Mouse (Mus musculus) lung, postnatal 0 days (tissue): ENCODE measurements around the gene Serinc5.

Experiments
- CTCF ChIP-seq: IDR thresholded peaks from 2 replicates; pipeline ENCODE4 v1.5.1; 2016; ENCODE audit warnings: antibody characterized with exemption, mild to moderate bottlenecking
- EP300 ChIP-seq: IDR thresholded peaks from 2 replicates; pipeline ENCODE4 v1.6.1; 2016; ENCODE audit warnings: antibody characterized with exemption, mild to moderate bottlenecking, control low read depth

DNA sequence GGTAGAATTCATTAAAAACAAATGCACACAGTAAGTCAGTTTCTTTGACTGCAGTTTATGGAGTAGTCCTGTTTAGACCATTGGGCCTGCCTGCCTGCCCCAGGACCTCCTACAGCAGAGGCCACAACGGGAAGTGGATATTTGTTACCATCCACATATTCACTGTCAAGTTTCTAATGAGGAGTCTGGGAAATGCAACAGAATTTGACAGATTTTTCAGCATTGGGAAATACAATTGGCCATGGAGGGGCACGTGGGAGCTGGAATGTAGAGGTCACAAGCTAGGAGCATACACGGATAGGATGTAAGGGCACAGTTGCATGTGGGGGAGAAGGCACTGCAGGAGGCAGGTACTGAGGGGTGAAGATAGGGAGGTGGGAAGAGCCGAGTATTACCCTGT is 21.7 kb downstream of the Serinc5 start:
- no peak for TF ChIP-seq CTCF
- 0 out of 2 replicates have a peak, but pooled peaks have one; percentile 25 for TF ChIP-seq EP300
